Mouse (Mus musculus): Measurements from ENCODE around the gene Nudt8.
"Not testable (repeated sequence)": the region's sequence is repeated elsewhere in the genome, so short reads cannot be mapped to it uniquely, and the experiment has no call there.

Nudt8 gene

DNA sequence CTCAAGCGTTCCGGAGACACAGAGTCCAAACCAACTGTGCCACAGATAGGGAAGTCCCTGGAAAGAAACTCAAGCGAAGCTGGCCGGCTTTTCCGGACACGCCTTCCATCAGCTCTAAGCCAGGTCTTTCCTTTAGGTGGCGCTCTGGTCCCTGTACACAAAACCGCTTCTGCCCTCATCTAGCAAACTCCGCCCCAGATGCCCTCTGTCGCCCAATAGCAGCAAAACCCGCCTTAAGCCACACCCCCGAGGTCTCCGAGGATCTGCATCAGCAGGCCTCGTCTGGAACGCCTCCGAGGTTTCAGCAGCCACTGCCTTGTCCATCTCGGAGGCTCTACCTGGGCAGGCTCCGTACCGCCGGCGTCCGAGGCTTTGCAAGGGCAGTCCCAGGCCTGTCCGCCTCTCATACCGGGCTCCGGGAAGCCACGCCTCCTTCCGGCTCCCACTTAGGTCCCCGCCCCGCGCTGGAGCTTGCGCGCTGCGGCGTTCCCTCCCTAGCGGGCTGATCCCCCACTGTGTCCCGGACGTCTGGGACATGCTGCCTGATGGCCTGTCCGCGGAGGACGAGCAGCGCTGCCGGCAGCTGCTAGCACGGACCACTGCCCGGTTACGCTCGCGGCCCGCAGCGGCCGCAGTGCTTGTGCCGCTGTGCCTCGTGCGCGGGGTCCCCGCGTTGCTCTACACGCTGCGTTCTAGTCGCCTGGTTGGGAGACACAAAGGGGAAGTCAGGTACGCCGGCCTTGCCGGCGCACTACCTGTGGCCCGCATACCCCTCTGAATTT is at the start of gene Nudt8, which contains the start of gene Gm49405:
Gene Nudt8 (plus strand): TSS at position 462 of the 782 bp plus-strand sequence.
Gene Gm49405 (plus strand): TSS at position 508 of the 782 bp plus-strand sequence.
- peak; percentile 98 for DNase-seq (ENCODE audit: low read depth)

- DNase-seq (ENCODE audit: low read depth): no peak
These were observed 48.9 kb upstream of the Nudt8 start for GRCm38 (mm10) chr19:3951461-3951860.

GRCm38 (mm10) chr19:3952099-3952498 is 48.3 kb upstream of the Nudt8 start:
- no peak for DNase-seq (ENCODE audit: low read depth)

- DNase-seq (ENCODE audit: low read depth): no peak
These were observed 45.3 kb upstream of the Nudt8 start for GRCm38 (mm10) chr19:3955033-3955432.

GRCm38 (mm10) chr19:3955804-3956203 is 44.6 kb upstream of the Nudt8 start:
- DNase-seq (ENCODE audit: low read depth): no peak

GRCm38 (mm10) chr19:3957296-3958036 is 42.9 kb upstream of the Nudt8 start:
- not testable (repeated sequence) for DNase-seq (ENCODE audit: low read depth)

GRCm38 (mm10) chr19:3958470-3958869 is 41.9 kb upstream of the Nudt8 start, which contains the start of gene Aldh3b3:
TSS of gene Aldh3b3 (plus strand) at chr19:3958645.
- no peak for DNase-seq (ENCODE audit: low read depth)

DNA sequence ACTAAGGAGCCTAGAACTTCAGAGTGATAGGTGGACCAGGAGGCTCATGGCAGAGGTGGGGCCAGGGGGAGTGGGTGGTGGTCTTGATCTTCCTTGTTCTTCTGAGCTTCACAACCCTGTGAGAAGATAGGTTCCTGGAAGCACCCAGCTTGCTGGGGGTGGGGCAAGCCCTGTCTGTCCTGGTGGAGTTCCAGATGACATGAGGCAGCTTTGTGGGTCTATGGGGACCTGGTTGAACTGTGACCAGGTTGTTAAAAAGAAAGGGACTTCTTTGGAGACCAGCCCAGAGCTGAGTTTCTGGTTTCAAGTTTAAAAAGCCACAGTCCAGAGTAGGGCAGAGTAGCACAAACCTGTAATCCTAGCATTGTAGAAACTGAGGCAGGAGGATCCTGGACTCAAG is 41.4 kb upstream of the Nudt8 start:
- DNase-seq (ENCODE audit: low read depth): no peak

- no peak for DNase-seq (ENCODE audit: low read depth)
These were observed 40.2 kb upstream of the Nudt8 start for GRCm38 (mm10) chr19:3960211-3960610.

DNA sequence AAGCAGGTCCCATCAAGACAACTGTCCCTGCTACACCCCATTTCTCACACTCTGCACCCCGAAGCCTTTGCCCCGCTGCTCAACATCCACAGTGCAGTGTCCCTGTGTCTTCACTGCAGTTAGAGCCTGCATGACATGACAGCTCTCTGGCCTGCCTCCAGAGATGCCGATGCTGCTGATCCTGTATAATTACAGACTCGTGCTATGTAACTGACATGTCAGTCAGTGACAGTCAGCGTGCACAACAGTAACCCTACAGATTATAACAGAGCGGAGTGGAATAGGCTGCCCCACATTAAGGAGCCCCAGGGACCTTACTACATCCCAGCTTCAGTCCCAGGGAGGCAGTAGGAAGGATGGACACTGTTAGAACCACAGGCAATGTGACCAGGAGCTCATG is 38.6 kb upstream of the Nudt8 start:
- DNase-seq (ENCODE audit: low read depth): not testable (repeated sequence)

DNA sequence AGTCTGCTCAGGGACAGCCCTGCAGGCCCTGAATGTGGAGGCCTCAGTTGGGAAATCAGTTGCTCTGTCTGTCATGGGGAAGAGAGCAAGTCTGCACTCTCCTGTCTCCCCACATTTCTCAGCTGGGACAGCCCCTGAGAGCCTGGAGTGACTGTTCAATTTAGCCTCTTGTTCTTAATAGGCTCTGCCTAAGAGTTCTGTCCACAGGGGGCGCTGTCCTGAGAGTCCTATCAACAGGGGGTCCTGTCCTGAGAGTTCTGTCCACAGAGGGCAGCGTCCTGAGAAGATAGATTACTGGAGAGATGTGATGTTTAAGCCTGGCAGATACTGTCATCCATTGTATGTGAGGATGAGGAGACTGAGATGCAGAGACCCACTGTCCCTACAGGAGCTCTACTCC is 37.9 kb upstream of the Nudt8 start:
- DNase-seq (ENCODE audit: low read depth): no peak

GRCm38 (mm10) chr19:3964030-3964429 is 36.4 kb upstream of the Nudt8 start:
- no peak for DNase-seq (ENCODE audit: low read depth)

GRCm38 (mm10) chr19:3966330-3967075 is 33.9 kb upstream of the Nudt8 start:
- no peak for DNase-seq (ENCODE audit: low read depth)

- no peak for DNase-seq (ENCODE audit: low read depth)
These were observed 33.1 kb upstream of the Nudt8 start for GRCm38 (mm10) chr19:3967258-3967657.

- no peak for DNase-seq (ENCODE audit: low read depth)
These were observed 28.2 kb upstream of the Nudt8 start, which contains the start of gene Aldh3b2 for GRCm38 (mm10) chr19:3972229-3972628. TSS of gene Aldh3b2 (plus strand) at chr19:3972328.

GRCm38 (mm10) chr19:3974608-3975007 is 25.8 kb upstream of the Nudt8 start:
- DNase-seq (ENCODE audit: low read depth): not testable (repeated sequence)

DNA sequence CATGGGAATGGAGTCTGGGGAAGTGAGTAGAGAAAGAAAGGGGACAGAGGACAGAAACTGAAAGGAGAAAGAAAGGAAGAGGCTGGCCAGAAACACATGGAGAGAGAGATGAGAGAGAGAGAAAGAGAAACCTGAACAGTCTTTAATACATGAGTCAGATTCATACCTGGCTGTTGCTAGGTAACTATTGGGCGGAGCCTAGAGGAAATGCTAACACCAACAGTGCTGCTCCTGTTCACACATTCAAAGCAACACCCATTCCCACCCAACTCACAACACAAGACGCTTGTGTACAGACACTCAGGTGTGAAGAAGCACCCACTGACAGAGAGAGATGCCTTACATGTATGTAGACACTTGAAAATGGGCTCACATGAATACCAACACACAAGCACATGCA is 24.5 kb upstream of the Nudt8 start:
- DNase-seq (ENCODE audit: low read depth): no peak

DNA sequence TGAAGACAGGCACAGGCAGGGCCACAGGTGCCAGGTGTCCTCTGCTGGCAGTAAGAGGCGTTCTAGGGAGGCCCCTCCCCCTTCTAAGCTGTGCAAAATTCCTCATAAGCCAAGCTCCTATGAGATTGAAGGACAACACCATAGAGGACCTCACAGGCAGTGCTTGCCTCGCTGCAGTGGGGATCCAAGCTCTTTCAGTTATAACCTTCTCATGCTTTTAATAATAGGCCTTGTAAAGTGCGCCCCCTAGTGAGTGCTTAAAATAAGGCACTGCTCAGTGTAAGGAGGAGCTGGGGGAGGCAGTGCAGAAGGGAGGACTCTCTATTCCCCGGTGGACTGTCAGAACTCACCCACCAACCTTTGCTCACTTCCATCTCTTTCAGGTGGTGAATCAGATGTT is 20.1 kb upstream of the Nudt8 start:
- peak; percentile 91 for DNase-seq (ENCODE audit: low read depth)

GRCm38 (mm10) chr19:3980917-3981316 is 19.5 kb upstream of the Nudt8 start:
- DNase-seq (ENCODE audit: low read depth): no peak

DNA sequence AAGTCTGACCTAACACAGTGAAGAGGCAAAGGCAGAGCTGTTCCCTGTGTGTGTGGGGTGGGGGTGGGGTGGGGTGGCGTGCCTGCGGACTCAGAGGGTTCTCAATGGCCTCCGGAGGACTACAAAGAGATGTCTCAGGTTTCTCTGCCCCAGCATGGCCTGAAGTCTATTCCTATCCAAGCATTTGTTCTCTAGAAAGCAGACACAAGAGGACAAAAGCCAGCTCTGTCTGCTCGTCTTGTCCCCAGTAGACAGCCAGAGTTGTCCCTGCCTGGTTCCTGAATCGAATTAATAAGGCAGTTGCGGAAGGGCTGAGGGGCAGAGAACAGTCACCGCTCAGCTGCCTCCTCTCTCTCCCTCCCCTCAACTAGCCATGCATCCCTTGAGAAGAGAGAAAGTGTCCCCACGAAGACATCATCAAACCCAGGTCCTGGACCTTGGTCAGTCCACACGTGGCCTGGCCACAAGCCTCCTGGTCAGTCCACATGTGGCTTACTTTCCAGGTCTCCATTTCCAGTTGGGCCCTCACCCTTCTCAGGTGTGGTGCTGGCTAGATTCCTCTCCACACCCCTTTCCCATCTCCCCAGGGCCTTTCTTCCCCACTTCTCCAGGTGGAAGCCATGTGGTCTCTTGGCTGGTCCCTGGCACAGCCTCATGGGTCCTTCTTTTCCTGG is 16.7 kb upstream of the Nudt8 start:
- DNase-seq (ENCODE audit: low read depth): no peak

GRCm38 (mm10) chr19:3985261-3985681 is 15.1 kb upstream of the Nudt8 start:
- DNase-seq (ENCODE audit: low read depth): no peak

GRCm38 (mm10) chr19:3986334-3986733 is 14.0 kb upstream of the Nudt8 start, which contains the start of gene Acy3:
TSS of gene Acy3 (plus strand) at chr19:3986570.
- no peak for DNase-seq (ENCODE audit: low read depth)
